Mouse (Mus musculus) fat pad, adult 2 months (tissue): ENCODE measurements at regions not wholly inside any gene's neighbourhood (a gene's known extent, or its start where the extent isn't known, plus 50 kb on each side); places are given as distances from the start of the nearest gene placed in this dataset.
A peak's percentile ranks its signal among the peaks of the same experiment; 100 is the strongest.
"Not testable (repeated sequence)": the region's sequence is repeated elsewhere in the genome, so short reads cannot be mapped to it uniquely, and the experiment has no call there.

Source experiments
- DNase-seq: peaks from one replicate; pipeline ENCODE4 v3.0.0-alpha.2; 2011; ENCODE audit warnings: low read depth, low spot score; ENCODE audit errors: extremely low read depth

DNA sequence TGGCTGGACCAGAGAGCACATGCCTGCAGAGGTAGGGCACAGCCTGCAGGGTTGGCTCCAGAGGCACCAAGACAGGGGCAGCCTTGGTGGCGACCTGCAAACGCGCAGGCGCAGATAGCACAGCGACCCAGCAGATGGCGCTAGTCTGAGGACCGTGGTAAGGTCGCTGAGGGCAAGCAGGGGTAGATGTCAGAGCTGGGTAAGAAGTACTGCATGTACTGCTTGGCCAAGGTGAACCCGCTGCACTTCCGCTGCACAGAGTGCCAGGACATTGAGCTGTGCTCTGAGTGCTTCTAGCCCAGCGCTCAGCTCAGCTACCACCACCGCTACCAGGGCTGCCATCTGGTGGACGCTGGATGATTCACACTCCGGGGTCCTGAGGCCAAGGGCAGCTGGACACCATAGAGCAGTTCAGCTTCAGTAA lies 68.3 kb downstream of the Hsp90b1 start:
- peak; percentile 1 for DNase-seq

DNA sequence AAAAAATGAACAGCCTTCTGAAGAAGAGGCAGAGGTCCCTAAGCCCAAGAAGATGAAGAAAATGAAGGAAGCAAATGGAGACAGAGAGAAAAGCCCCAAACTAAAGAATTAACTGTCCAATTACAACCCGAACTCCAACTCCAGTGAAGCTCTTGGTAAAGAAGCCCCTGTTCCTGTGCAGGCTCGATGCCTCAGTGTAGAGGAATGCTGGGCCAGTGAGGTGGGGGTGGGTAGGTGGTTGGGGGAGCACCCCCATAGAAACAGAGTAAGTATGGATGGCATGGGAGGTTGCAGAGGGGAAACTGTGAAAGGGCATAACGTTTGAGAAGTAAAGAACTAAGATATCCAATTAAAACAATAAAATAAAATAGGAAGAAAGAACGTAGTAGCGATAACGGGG lies 68.8 kb downstream of the Hsp90b1 start:
- DNase-seq: not testable (repeated sequence)

DNA sequence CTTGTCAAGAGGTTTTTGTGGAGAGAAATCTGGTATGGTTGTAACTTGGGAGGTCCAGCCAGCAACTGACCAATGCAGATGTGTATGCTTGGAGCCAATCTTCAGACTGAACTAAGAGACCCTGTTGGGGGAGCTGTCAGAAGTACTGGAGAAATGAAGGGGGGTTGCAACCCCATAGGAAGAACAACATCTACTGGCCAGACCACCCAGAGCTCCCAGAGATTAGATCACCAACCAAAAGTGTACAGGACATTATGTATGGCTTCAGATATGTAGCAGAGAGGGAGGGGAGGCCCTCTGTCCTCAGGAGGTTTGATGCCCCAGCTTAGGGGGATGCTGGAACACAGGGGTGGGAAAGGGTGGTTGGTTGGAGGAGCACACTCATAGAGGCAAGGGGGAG lies 78.6 kb downstream of the Hsp90b1 start:
- not testable (repeated sequence) for DNase-seq

DNA sequence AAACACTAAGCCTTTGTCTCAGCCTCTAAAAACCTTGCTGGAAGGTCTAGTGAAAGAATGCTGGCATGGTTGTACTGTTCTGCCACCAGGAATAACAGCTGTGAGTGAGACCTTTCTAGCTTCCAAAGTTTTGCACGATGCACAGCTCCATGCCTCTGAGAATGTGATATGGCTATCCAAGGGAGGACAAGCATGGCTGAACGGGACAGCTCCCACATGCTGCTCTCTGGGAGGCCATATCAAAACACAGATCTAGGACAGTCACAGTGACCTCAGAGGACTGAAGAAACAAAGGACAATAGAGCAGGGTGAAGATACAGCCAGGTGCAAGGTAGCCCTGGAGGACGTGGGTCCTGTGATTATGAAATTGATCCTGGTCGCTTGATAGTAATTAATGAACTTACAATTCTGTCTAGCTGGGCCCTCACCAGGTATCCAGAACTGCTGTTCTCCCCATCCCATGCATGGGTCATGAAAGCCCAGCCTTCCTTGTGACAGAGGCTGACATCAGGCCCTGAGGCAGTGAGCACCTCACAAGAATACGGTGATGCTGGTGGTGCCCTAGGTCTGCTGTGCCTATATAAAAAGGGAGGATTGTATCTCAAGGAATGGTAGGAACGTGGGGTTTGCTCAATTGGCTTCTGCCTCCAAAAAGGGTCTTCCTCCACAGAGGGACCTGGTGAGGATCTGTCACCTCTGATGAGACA lies 87.2 kb downstream of the Hsp90b1 start:
- DNase-seq: not testable (repeated sequence)

- not testable (repeated sequence) for DNase-seq
Observed at GRCm38 (mm10) chr10:86612341-86612740, 93.0 kb downstream of the Hsp90b1 start.

GRCm38 (mm10) chr10:86610027-86610426 lies 95.3 kb downstream of the Hsp90b1 start:
- DNase-seq: not testable (repeated sequence)

DNA sequence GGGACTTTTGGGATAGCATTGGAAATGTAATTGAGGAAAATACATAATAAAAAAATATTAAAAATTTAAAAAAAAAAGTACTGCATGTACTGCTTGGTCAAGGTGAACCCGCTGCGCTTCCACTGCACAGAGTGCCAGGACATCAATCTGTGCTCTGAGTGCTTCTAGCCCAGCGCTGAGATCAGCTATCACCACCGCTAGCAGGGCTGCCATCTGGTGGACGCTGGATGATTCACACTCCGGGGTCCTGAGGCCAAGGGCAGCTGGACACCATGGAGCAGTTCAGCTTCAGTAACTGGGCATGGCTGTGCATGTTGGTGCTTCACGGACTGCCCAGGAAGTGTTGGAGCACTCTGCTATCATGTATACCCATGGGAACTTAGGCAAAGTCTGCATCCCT lies 102.1 kb upstream of the Syn3 start:
- DNase-seq: not testable (repeated sequence)

DNA sequence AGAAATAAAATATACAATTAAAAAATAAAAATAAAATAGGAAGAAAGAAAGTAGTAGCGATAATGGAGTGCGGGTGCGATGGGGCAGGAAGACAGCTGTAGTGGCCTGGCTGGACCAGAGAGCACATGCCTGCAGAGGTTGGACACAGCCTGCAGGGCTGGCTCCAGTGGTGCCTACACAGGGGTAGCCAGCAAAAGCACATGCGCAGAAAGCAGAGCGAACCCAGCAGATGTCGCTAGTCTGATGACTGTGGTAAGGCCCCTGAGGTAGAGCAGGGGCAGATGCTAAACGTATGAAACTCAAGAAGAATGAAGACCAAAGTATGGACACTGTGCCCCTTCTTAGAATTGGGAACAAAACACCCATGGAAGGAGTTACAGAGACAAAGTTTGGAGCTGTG lies 101.3 kb upstream of the Syn3 start:
- DNase-seq: not testable (repeated sequence)

GRCm38 (mm10) chr10:86590211-86590610 lies 91.5 kb upstream of the Syn3 start:
- DNase-seq: not testable (repeated sequence)

GRCm38 (mm10) chr10:86566875-86567274 lies 68.2 kb upstream of the Syn3 start:
- not testable (repeated sequence) for DNase-seq

GRCm38 (mm10) chr10:86555843-86556242 lies 57.1 kb upstream of the Syn3 start:
- DNase-seq: no peak
